Mouse (Mus musculus): ENCODE results near the gene Arl6ip4. TPM values are rescaled to one million over a fixed set of nuclear protein-coding genes. Genes with fewer than 3 reads are reported as not detected.
A peak's percentile ranks its signal among the peaks of the same experiment; 100 is the strongest.

The Arl6ip4 gene
- polyA plus RNA-seq, 1 experiment from 2014 or later: 99.7 TPM

DNA sequence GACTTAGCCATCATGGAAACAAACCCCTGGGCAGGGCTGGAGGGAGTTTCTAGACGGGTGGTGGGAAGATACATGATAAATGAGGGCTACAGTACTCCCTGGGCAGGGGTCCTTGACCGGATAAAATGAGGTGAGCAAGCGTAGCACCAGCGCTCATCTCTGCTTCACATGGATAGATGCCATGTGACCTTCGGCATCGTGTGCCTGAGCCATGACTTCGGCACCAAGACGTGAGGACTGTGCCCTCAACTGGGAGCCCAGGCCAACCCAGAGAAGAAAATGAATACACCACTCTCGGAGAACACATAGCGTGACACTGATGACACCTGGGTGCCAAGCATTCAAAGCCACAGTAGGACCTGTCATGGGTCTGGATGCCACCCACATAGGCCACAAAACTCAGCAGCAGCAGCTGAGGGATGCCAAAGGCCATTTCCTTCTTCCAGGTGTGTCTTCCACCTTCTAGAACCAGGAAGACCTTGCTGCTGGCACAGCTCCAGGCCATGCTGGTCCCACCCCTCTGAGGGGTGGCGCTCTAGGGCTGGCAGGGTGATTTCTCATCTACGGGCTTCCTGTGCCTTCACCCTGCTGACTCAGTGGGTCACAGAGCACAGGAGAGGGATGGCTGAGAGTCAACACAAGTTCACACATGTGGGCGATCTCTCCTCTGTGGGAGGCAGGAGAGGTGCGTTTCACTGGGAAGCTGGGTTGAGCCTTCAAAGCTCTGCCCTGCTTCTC is 31.9 kb upstream of the Arl6ip4 start:
- no peak for ATAC-seq

DNA sequence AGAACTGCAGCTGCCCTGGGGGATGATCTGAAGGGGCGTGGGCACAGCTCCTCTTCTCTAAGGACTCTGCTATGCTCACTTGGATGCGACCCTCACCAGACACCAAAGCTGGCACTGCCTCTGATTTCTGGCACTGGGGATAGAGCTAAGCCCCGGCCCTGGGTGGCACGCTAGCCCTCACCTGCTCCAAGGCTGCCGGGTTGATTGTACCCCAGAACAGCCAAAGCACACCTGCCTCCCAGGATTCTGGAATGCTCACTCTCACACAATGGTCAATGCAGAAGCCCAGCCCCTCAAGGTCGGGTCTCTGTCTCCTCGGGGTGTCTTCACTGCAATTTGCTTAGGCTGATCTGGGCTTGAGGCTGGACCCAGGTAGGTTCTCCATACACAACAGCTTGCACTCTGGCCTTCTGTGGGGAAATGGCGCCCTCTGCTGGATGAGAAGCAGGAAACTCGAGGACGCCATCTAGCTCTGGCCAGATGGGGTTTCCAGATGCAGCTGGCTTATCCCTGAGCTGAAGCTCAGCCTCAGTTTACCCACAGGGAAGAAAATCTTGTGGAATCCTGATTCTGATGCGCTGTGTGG is 31.2 kb upstream of the Arl6ip4 start:
- ATAC-seq (peak; percentile 68), DNase-seq (ENCODE audit: low spot score) (peak; percentile 84)
- WGBS: 40% methylated on average over 11 of the region's 11 CpGs
- Histone ChIP-seq H3K4me2 (replicated peaks; ENCODE audit: low read depth, low read length) (no peak overlapping the region), H3K27me3 (replicated peaks; ENCODE audit: insufficient read depth, low read length) (no peaks in the 10 kb centered on the region), H3K9me3 (ENCODE audit: low read length) (no peaks in the 10 kb centered on the region), H3K36me3 (ENCODE audit: insufficient read depth, low read length) (no peaks in the 10 kb centered on the region), H3K9ac (replicated peaks; ENCODE audit: low read depth) (no peak overlapping the region), H3K27ac (ENCODE audit: low read length) (no peak overlapping the region), H3K4me3 (ENCODE audit: low read depth, low read length) (no peak overlapping the region), H3K4me1 (ENCODE audit: insufficient read depth, low read depth, low read length) (no peaks in the 10 kb centered on the region)
- no peak for TF ChIP-seq EP300 (IDR thresholded peaks at IDR 0.05)
- TF ChIP-seq CTCF (IDR thresholded peaks at IDR 0.05): peak; percentile 100

More for the DNA sequence above, 31.9 kb upstream of the Arl6ip4 start:
- no peaks in the 10 kb centered on the region for H3K36me3 ChIP-seq (ENCODE audit: insufficient read depth, low read length)
- no peak for DNase-seq (ENCODE audit: low spot score)
- H3K9ac ChIP-seq (replicated peaks; ENCODE audit: low read depth): no peak overlapping the region
- no peak overlapping the region for H3K4me2 ChIP-seq (replicated peaks; ENCODE audit: low read depth, low read length)
- TF ChIP-seq CTCF (IDR thresholded peaks at IDR 0.05): no peak
- H3K4me3 ChIP-seq (ENCODE audit: low read depth, low read length): no peak overlapping the region
- H3K27ac ChIP-seq (ENCODE audit: low read length): no peak overlapping the region
- H3K9me3 ChIP-seq (ENCODE audit: low read length): no peaks in the 10 kb centered on the region
- WGBS: 81% methylated on average over 14 of the region's 14 CpGs
- no peaks in the 10 kb centered on the region for H3K4me1 ChIP-seq (ENCODE audit: insufficient read depth, low read depth, low read length)
- H3K27me3 ChIP-seq (replicated peaks; ENCODE audit: insufficient read depth, low read length): no peaks in the 10 kb centered on the region

DNA sequence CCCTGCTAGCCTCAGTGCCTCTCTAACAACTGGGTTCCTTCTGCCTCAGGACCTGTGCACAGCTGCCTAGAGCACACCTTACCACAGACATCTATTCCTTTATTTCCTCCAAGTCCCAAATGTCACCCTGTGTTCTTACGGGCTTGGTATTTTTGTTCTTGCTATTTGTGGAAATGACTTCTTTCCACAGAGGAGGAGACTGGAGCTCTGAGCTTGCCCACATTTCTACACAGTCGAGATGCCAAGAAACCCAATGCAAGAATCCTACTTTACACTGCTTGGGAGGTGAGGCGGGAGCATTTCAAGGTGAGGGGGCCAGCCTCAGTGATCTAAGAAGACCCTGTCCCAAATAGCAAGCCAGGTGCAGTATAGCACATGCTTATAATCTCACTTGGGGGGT is 30.4 kb upstream of the Arl6ip4 start:
- no peaks in the 10 kb centered on the region for H3K27me3 ChIP-seq (replicated peaks; ENCODE audit: insufficient read depth, low read length)
- no peak overlapping the region for H3K4me2 ChIP-seq (replicated peaks; ENCODE audit: low read depth, low read length)
- H3K9me3 ChIP-seq (ENCODE audit: low read length): no peaks in the 10 kb centered on the region
- 69% methylated on average over 3 of the region's 3 CpGs for WGBS
- H3K27ac ChIP-seq (ENCODE audit: low read length): no peak overlapping the region
- no peak overlapping the region for H3K4me3 ChIP-seq (ENCODE audit: low read depth, low read length)
- ATAC-seq (no peak), DNase-seq (ENCODE audit: low spot score) (no peak)
- no peaks in the 10 kb centered on the region for H3K4me1 ChIP-seq (ENCODE audit: insufficient read depth, low read depth, low read length)
- no peak for TF ChIP-seq CTCF (IDR thresholded peaks at IDR 0.05)
- TF ChIP-seq EP300 (IDR thresholded peaks at IDR 0.05): no peak
- no peak overlapping the region for H3K9ac ChIP-seq (replicated peaks; ENCODE audit: low read depth)
- H3K36me3 ChIP-seq (ENCODE audit: insufficient read depth, low read length): no peaks in the 10 kb centered on the region

DNA sequence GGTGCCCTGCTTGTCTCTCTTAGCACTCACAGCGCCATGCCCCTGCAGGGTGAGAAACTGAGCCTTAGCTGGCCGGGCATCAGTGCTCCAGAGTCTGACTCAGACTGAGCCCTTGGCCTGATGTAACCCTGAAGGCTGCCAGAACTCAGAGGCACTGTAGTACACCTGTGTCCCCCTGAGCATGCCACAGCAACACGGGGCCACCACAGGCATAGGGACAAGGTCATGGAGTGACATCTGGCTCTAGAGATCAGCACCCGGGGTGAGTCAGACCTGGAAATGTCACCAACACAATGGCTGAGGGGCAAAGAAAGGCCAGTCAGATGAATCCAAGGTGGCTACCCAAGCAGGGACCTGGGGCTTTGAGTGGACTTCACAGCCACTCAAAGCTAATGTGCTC is 29.0 kb upstream of the Arl6ip4 start:
- TF ChIP-seq EP300 (IDR thresholded peaks at IDR 0.05) (no peak), CTCF (IDR thresholded peaks at IDR 0.05) (no peak)
- Histone ChIP-seq H3K36me3 (ENCODE audit: insufficient read depth, low read length) (no peaks in the 10 kb centered on the region), H3K4me3 (ENCODE audit: low read depth, low read length) (no peak overlapping the region), H3K4me1 (ENCODE audit: insufficient read depth, low read depth, low read length) (no peaks in the 10 kb centered on the region), H3K27me3 (replicated peaks; ENCODE audit: insufficient read depth, low read length) (no peaks in the 10 kb centered on the region), H3K27ac (ENCODE audit: low read length) (no peak overlapping the region), H3K9ac (replicated peaks; ENCODE audit: low read depth) (no peak overlapping the region), H3K9me3 (ENCODE audit: low read length) (no peaks in the 10 kb centered on the region), H3K4me2 (replicated peaks; ENCODE audit: low read depth, low read length) (no peak overlapping the region)
- ATAC-seq (no peak), DNase-seq (ENCODE audit: low spot score) (no peak)
- 75% methylated on average over 4 of the region's 4 CpGs for WGBS

DNA sequence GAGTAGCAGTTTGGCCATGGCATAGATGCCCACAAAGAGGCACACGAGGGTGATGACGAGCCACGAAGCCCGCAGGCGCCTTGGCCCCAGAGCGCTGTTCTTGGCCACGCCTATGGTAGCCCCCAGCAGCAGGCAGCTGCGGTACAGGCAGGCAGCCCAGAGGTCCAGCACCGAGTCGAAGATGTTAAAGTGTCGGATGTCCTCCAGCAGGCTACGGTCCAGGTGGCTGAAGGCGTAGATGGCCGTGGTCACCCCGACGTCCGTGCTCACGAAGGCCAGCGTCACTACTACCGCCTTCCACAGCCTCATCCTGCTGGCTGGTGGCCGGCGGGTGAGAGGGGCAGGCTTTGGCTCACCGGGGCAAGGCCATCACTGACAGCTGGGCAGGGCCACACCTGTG is 26.0 kb upstream of the Arl6ip4 start:
- no peak for DNase-seq (ENCODE audit: low spot score)
- H3K4me2 ChIP-seq (replicated peaks; ENCODE audit: low read depth, low read length): no peak overlapping the region
- H3K27ac ChIP-seq (ENCODE audit: low read length): no peak overlapping the region
- H3K4me3 ChIP-seq (ENCODE audit: low read depth, low read length): no peak overlapping the region
- no peak overlapping the region for H3K9ac ChIP-seq (replicated peaks; ENCODE audit: low read depth)
- ATAC-seq: no peak
- TF ChIP-seq EP300 (IDR thresholded peaks at IDR 0.05) (no peak), CTCF (IDR thresholded peaks at IDR 0.05) (no peak)
- H3K4me1 ChIP-seq (ENCODE audit: insufficient read depth, low read depth, low read length): 0 out of 2 replicates have a peak, but pooled peaks cover 3% of the 10 kb centered on the region
- no peaks in the 10 kb centered on the region for H3K27me3 ChIP-seq (replicated peaks; ENCODE audit: insufficient read depth, low read length)
- H3K9me3 ChIP-seq (ENCODE audit: low read length): no peaks in the 10 kb centered on the region
- WGBS: 79% methylated on average over 23 of the region's 23 CpGs
- H3K36me3 ChIP-seq (ENCODE audit: insufficient read depth, low read length): no peaks in the 10 kb centered on the region

DNA sequence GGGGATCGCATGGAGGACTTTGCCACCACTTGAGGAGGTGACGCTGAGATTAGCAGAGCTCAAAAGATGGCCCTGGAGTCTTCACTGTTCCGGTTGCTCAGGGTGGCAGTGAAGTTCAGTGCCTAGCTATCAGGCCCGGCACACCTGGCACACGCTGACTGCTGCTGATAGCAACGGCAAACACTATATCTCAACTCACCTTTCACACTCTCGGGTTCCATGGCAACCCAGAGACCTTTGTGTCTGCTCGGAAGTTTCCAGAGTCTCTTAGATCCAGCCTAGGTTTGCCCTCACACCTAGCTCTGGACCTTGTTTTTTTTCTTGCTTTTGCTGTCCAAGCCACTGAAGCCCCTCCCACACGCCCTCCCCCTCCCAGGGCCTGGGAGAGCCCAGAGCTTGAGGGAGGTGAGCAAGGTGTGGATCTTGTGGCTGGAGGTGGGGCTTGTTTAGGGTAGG is 23.9 kb upstream of the Arl6ip4 start:
- Histone ChIP-seq H3K36me3 (ENCODE audit: insufficient read depth, low read length) (no peaks in the 10 kb centered on the region), H3K9ac (replicated peaks; ENCODE audit: low read depth) (no peak overlapping the region), H3K4me2 (replicated peaks; ENCODE audit: low read depth, low read length) (no peak overlapping the region), H3K9me3 (ENCODE audit: low read length) (no peaks in the 10 kb centered on the region), H3K27me3 (replicated peaks; ENCODE audit: insufficient read depth, low read length) (no peaks in the 10 kb centered on the region), H3K27ac (ENCODE audit: low read length) (no peak overlapping the region), H3K4me3 (ENCODE audit: low read depth, low read length) (no peak overlapping the region), H3K4me1 (ENCODE audit: insufficient read depth, low read depth, low read length) (0 out of 2 replicates have a peak, but pooled peaks cover 3% of the 10 kb centered on the region)
- TF ChIP-seq CTCF (IDR thresholded peaks at IDR 0.05) (no peak), EP300 (IDR thresholded peaks at IDR 0.05) (no peak)
- ATAC-seq: peak; percentile 21
- DNase-seq (ENCODE audit: low spot score): peak; percentile 44
- WGBS: 29% methylated on average over 9 of the region's 9 CpGs
